Mouse (Mus musculus) megakaryocyte, embryonic 14.5 days (primary cell): ENCODE measurements around the gene Zfp300.

Experiments
- FLI1 ChIP-seq: IDR thresholded peaks from 2 replicates; pipeline ENCODE4 v1.6.1; 2012; ENCODE audit warnings: low read length, inconsistent platforms, mixed read lengths
- GATA1 ChIP-seq: IDR thresholded peaks from 3 replicates; pipeline ENCODE4 v1.6.1; 2012; ENCODE audit warnings: mixed read lengths, low read length, inconsistent platforms, borderline replicate concordance

- TF ChIP-seq GATA1: no peak
- no peak for TF ChIP-seq FLI1
Observed at GRCm38 (mm10) chrX:21061866-21062543, 27.3 kb downstream of the Zfp300 start, which contains the start of gene Zfp182.
